Mouse (Mus musculus): Measurements from ENCODE around the gene Ablim1.

Gene Ablim1

DNA sequence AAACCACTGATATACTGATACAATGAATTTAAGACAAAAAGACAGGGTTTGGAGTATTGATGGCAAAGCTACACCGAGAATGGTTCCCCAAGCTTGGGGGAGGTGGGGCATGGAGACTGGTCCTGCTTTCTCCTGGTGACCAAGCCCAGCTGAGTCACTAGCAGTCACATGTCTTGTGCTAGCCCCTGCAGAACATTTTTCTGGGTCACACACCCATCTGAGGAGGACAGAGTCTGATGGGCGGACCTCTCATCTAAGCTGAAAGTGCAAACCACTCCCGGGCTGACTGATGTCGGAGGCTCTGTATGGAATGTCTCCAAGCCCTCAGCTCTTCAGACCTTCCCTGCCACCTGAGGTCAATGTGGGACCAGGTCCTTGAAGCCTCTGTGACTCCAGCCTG, 184.1 kb downstream of the Ablim1 start:
- in situ Hi-C loops (cut with MboI, MseI), result no loop called here

DNA sequence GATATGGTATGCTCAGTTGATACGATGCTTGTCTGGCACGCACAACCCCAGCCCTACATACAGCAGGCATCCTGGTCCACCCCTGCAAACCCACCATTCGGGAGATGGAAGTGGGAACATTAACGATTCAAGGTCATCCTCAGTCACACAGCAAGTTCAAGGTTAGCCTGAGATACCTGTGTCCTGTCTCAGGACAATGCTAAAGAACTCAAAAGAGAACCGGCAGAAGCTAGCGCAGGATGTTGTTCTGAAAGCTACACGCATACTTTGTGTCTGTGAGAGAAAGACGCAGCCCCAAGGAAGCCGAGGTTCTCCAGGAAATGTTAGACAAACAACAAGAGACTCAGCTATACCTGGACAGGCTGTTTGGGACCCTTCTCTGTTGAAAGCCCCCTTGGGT, 185.0 kb downstream of the Ablim1 start:
- in situ Hi-C loops (cut with MboI, MseI), result no loop called here

DNA sequence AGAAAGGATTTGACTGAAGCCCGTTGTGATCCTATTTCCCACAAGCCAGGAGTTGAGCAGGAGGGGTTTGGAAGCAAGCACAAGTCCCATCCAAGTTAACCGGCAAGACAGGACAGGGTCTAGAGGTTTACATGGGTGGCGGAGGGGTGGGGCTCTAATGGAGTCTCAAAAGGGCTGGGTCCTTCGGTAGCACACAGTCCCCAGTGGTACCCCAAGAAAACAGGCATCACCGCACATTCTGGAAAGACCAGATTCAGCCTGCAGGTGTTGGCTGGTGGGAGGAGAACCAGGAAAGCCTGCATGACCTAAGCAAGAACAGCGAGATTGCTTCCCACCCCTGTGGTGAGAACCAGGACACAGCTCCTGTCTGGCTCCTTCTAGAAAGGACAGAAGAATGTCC, 186.7 kb downstream of the Ablim1 start:
- in situ Hi-C loops (cut with MboI, MseI), result no loop called here

DNA sequence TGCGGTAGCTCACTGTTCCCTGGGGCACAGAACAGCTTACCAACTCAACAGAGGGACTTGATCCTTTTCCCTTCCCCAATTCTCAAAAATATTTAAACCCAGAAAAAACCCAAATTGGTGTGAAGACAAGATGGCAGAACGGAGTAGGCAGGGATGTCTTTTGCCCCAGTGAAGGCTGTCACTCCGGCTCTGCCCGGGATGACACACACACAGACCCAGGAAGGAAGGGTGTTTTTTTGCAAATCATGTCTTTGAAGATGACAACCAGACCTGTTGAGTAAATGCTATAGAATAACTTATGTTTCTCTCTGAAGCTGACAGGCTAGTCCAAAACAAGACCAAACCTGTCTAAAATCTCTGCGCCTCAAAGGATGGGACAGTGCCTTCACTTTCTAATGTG, 187.2 kb downstream of the Ablim1 start:
- in situ Hi-C loops (cut with MboI, MseI), result no loop called here

DNA sequence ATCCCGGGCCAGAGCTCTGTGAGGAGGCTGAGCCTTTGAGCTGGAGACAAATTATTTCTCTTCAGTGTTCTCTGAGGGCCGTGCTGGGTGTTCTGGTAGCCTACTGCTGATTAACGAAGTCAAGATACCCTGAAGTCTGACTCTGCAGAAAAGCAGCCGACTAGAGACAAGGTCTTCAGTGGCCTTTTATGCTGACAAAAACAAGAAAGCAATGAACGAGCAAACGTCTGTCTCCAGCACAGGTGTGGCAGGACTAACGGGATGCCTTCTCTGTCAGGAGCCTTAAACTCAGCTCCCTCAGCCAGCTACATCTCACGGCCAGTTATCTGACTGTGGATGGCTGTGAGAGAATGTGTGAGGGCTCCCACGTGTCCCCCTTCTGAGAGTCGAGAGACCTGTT, 187.8 kb downstream of the Ablim1 start:
- in situ Hi-C loops (cut with MboI, MseI), result no loop called here

DNA sequence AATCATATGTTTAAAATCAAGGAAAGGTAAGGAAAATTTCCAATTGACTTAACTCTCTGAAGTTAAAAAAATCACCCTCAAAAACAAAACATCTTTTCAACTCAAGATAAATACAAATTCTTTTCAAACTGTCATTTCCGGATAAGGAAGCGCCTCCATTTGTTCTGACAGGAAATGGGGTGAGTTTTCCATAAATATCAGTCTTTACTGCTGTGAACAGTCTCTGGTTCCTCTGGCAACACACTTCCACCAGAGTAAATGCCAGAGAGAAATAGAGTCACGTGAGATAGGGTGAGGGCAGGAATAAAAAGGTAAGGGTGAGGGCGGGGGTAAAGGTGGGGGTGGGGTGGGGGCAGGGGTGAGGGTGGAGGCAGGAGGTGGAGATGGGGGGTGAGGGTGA, 189.8 kb downstream of the Ablim1 start:
- in situ Hi-C loops (cut with MboI, MseI), result no loop called here

DNA sequence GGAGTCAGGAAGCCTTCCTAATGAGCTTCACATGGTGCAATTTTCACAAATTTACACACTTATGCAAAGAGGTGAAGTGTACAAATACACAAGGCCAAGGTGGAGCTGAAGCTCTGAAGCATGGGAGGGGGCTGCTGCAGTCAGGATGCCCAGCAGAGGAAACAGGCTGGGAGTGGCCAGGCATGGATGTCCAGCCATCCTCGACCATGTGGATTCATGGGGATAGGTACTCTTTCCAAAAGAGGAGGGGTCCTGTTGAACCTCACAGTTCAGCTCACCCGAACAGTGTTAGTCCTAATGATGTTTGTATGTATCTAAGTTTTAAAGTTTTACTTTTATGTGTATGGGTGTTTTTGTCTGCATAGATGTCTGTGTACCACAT, 190.6 kb downstream of the Ablim1 start:
- in situ Hi-C loops (cut with MboI, MseI), result no loop called here

DNA sequence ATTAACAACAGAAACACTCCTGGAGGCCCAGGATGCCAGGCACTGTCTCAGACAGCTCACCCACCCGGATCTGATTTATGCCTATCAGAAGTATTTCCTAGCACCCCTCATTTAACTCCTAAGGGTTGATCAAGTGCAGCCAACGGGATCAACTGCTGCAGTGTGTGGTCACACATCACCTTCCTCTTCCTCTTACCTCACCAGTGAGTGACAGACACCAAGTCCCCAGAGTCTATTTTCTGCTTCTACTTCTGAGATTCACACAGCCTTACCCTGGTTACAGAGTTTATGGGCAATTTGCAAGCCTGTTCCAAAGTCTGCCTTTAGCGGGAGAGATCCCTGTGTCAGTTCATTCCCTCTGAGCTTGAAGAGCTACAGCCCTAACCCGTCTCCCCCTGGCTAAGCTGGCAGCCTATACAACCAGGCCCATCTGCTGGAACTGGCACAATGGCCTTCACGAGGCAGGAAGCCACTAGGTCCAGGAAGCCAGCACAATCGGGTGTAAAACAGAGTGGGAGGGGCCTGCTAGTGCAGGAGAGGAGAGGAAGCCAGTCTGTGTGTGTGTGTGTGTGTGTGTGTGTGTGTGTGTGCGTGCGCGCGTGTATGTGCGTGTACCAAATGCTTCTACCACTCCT, 191.1 kb downstream of the Ablim1 start:
- in situ Hi-C loops (cut with MboI, MseI), result no loop called here

DNA sequence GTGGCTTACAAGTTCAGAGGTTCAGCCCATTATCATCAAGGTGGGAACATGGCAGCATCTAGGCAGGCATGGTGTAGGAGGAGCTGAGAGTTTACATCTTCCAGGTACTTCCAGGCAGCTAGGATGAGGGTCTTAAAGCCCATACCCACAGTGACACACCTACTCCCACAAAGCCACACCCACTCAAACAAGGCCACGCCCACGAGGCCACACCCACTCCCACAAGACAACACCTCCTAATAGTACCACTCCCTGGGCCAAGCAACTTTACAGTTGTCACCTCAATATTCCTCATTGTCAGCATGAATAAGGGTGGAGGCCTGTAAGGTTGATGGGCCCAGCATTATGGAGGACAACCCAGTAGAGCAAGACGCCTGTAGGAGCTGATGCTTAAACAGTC, 192.5 kb downstream of the Ablim1 start:
- in situ Hi-C loops (cut with MboI, MseI), result no loop called here

DNA sequence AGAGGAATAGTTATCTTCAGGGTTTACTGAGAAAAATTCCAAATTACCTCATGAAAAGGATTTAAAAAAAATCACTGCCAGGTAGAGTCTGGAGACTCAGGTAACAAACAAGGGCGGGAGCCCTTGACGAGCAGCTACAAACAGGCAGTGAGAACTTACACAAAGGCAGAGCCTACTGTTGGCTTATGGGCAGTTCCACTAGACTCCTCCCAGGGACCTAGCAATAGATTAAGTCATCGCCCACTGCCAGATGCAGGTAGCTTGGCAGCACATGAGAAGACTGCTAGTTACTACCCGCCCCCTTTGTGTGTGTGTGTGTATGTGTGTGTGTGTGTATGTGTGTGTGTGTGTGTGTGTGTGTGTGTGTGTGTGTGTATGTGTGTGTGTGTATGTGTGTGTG, 193.7 kb downstream of the Ablim1 start:
- in situ Hi-C loops (cut with MboI, MseI), result no loop called here

DNA sequence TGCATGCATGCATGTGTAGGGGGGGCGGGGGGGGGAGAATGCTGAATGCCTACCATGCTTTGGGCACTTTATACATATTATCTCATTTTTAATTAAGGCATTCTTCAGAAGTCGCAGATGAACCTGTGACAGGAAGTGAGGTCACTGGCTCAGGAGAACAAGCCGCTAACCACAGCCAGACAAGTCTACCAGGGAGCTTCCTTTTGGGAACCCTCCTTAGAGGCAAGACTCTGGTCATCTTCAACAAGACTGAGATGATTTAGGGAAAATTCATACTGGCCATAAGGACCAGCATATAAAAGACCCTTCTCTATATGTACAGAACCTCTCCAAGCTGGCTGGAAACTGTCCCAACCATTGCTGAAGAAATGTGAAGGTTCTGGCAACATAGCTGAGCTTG, 195.1 kb downstream of the Ablim1 start:
- in situ Hi-C loops (cut with MboI, MseI), result no loop called here

DNA sequence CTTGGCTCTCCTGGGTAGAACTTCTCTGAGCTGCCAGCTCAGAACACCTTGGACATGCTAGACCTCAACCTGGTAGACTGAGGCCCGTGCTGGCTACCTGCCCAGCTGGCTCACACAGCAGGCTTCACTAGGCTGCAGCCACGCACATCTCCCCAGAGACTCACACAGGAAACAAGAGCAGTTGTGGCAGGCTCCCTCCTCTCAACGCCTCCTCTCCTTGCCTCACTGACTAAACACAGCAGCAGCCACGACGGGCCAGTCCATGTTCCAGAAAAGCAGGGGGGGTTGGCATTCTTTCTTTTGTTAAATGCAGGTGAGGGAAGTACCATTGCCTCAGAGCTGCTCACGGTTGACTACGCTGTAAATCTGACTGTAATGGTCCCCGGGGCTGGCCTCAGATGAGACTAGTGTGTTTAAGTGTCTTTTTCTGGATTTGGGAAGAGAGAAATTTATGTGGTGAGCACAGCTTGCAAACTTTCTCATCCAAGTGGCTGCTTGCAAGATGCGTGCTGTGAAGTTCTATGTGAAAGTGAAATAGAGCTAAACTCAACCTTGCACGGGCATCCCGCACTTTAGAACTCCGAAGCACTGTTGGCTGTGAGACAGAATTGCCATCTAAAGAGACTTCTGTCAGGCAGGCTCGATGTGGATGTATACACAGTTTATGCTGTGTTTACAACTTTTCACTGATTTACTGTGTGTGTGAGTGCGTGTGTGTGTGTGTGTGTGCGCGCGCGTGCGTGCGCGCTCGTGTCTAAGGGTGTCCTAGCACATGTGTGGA, 195.7 kb downstream of the Ablim1 start:
- in situ Hi-C loops (cut with MboI, MseI), result no loop called here

DNA sequence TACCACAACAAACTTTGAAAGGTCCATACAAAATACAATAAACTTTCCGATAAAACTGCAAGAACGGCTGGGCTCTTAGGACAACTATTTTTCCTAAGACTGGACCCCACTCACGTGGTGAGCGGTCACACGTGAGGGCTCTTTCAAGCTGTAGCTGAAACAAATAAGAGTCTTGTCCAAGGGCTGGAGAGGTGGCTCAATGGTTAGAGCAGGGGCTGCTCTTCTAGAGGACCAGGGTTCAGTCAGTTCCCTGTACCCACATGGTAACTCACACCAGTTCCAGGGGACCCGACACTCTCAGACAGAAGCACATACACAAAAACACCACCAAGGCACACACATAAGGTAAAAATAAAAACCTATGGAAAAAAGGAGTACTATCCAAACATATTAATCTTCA, 197.0 kb downstream of the Ablim1 start:
- in situ Hi-C loops (cut with MboI, MseI), result no loop called here

DNA sequence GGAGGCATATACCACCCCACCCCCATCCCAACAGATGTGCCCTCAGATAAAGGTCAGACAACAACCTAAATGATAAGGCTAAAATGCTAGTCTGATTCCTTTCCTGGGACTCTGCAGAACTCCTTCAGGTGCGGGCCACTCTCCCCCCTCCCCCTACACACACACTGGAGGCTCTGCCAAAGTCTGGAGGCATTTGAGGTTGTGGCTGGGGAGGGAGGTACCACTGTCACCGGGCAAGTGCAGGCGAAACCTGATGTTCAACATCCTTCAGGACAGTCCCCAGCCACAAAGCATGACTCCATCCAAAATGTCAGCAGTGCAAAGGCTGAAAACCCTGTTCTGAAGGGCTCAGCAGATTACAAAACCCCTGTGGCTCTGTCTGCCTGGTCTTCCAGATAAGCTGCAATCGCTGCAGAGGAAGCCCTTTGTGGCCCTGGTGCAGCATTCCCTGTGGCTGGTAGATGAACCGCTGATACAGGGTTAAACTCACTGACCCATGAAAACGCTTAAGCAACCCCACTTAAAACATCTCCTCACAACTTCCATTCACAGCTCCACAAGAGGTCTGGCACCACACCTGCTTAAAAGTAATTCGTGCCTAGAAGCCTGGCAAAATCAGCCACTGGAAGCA, 197.7 kb downstream of the Ablim1 start:
- in situ Hi-C loops (cut with MboI, MseI), result no loop called here

DNA sequence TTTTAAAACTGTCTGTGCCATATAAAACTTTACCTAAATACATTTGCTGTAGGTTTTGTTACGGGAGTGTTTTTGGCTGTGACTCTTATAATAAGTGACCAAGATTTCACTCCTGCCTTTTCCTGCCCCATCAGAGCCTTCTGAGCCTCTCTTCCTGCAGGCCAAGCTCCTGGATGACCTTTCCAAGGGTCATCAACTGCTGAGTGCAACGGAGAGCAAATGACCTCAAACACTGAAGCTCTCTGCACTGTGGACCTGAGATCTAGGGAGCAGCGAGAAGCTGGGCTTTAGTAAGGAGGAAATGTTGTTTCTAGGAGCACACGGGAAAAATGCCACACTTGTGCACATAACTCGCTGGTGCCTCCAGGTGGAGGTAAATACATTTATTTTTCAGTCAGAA, 199.0 kb downstream of the Ablim1 start:
- in situ Hi-C loops (cut with MboI, MseI), result no loop called here

DNA sequence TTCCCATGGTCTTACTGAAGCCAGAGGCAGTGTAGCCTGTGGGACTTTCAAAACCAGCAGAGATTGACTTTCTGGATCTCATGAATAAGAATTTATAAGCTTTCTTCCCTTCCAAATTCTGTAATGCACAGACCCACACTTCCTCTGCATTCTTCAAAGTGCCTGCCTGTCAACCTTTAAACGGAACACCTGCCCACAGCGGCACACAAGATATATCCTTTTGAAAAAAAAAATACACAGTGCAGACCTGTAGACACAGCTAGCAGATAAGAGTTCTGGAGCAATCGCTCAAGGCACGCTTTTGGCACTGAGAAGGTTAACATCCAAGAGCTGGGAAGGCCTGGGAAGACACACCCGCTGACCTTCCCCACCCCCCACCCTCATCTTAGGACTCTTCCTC, 199.8 kb downstream of the Ablim1 start:
- in situ Hi-C loops (cut with MboI, MseI), result no loop called here

DNA sequence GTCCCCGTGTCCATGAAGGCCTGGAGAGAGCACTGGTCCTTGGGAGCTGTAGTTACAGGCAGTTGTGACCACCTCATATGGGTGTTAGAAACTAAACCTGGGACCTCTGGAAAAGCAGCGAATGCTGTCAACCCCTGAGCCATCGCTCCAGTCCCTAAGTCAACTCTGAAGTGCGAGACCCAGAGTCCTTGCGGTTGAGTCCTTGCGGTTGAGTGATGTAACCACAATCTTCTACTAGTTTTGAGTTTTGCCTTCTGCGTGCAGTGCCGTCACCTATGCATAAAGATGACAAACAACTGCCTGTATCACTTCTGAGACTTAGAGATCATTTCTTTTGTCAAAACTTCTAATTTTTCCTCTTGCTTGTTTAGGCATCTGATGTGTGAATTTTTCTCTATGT, 200.7 kb downstream of the Ablim1 start:
- in situ Hi-C loops (cut with MboI, MseI), result no loop called here

DNA sequence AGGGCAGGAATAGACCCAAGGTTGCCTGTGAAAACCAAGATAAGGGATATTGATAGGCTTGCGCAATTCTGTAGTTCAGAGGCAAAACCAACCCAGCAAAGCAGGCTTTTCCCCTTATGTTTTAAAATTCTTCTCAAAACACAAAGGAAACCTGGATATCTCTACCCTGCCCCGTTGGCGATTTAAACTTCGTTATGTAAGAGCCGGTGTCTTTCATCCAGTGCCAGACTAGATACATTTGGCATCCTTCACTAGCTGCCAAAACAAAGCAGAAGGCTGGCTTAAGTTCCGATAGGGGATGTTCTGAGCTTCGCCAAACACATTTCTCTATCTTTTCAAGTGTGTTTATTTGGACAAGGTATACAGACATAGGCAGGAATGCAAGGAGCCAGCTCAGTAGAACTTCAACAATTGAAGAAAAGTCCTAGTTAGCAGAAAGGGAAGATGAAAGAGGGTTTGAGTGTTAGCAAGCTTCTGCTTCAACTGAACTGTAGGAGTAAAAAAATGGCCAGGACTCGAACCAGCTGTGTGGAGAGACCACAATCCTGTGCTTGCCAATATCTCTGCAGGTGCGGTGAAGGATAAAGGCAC, 201.8 kb downstream of the Ablim1 start:
- in situ Hi-C loops (cut with MboI, MseI), result no loop called here

DNA sequence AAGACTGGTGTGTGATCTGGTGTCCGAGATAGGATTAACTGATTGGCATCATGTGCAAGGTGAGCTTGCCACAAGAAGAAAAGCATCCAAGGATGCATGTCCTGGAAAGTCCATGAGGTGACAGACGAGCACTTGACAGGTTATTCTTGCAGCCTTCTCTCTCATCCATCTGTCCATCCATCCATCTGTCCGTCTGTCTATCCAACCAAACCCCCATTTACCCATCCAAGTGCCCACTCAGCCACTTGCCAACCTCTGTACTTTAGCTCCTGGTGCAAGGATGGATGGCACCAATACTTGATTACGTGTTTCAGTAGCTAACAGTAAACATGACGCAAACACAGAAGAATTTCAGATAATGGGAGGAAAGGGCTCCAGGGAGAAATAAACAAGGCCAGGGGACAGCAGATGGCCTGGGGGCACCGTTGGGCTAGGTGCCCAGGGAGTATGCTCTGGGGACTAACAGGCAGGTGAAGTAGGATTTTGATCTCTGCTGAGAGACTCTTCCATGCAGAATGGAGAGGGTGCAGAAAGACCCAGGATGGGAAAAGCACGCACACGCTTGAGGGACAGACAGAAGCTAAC, 202.4 kb downstream of the Ablim1 start:
- in situ Hi-C loops (cut with MboI, MseI), result no loop called here

DNA sequence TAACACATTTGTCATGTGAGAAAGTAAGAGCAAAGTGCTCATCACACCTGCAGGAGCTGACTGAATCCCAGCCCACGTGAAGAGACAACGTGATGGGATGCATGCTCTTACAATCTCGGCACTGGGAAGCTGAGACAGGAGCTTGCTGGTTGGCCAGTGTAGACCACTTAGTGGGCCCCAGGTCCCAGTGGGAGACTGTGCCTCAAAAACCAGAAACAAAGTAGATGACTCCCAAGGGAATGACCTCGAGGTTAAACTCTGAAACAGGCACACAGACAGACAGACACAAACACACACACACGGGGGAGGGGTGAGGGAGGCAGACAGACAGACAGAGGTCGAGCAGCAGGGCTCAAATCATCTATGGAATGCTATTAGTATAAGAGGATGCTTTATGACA, 203.4 kb downstream of the Ablim1 start:
- in situ Hi-C loops (cut with MboI, MseI), result no loop called here

DNA sequence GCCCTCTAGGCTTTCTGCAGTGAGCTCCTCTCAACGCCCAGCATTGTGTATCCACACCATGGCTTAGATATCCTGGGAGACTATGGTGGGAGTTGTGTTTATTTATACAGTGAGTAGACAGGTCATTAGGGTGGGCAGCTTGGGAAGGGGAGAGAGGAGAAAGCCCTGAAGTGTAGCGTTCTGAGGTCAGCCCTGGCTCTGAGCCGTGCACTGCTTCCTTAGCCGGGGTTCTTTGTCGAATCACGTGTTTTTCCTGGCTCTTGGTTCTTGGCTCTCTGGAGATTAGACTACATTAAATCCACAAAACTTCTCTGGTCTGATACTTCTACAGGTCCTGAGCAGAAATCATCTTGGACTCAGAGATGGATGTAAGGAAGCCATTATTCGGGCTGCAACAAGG, 205.1 kb downstream of the Ablim1 start:
- in situ Hi-C loops (cut with MboI, MseI), result no loop called here

DNA sequence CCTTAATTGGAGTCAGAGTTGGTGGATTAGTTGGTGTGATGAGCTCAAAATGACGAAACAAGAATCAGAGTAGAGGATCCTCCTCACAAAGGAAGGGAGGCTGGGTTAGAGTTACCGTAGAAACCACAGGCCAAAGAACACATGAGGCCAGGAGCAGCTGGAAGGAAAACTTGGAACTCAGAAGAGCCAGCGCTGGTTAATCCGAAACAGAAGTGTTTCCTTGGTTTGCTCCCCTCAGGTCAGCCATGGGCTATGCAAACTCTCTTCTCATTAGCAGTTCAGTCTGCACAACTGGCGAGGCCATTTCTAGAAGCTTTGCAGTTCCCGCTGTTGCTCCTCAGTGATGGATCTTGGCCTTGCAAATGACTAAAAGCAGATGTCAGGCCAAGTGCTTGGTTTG, 208.2 kb downstream of the Ablim1 start:
- in situ Hi-C loops (cut with MboI, MseI), result no loop called here

All from T-helper 1 cell (primary cell).